Mouse (Mus musculus) CH12.LX (cell line): Measurements from ENCODE around the gene Tmem189. TPM values are rescaled to one million over a fixed set of nuclear protein-coding genes. Genes with fewer than 3 reads are reported as not detected.

Experiments
- DNase-seq: peaks from one replicate; pipeline ENCODE4 v3.0.0-alpha.2; 2013; ENCODE audit errors: extremely low read depth
- H3K27ac ChIP-seq: 2 replicates; pipeline ENCODE4 v1.5.1; 2012; ENCODE audit warnings: low read depth, mild to moderate bottlenecking, control low read depth, moderate library complexity; ENCODE audit not compliant: insufficient read depth
- H3K27me3 ChIP-seq: replicated peaks from 2 replicates; pipeline ENCODE3; 2012; ENCODE audit warnings: inconsistent platforms
- H3K36me3 ChIP-seq, 2 experiments: replicated peaks in 1 of 2; 2 replicates each; pipeline versions ENCODE3 to v1.6.1; 2012; ENCODE audit warnings: inconsistent platforms in 1 of 2, low read length in 1 of 2, mild to moderate bottlenecking in 1 of 2, mixed read lengths in 1 of 2, moderate library complexity in 1 of 2; ENCODE audit not compliant: control insufficient read depth in 1 of 2, insufficient read depth in 1 of 2
- H3K4me1 ChIP-seq, 2 experiments: 2 replicates each; pipeline ENCODE4 v1.6.1; 2012; ENCODE audit warnings: inconsistent platforms in 1 of 2, moderate library complexity in 1 of 2; ENCODE audit not compliant: insufficient read depth in 2 of 2, control insufficient read depth in 1 of 2
- H3K4me2 ChIP-seq: 2 replicates; pipeline ENCODE4 v1.6.1; 2012; ENCODE audit warnings: low read depth, mild to moderate bottlenecking, control low read depth; ENCODE audit not compliant: poor library complexity, insufficient read depth, severe bottlenecking
- H3K4me3 ChIP-seq, 3 experiments: fragments of 150-350 bp in 1 of 3; sonication (generic) in 1 of 3; replicated peaks in 1 of 3; 2 replicates each; pipeline versions ENCODE3 to v1.5.1; 2011 to 2012; ENCODE audit warnings: low read depth in 2 of 3, low read length in 2 of 3, mild to moderate bottlenecking in 2 of 3, moderate library complexity in 2 of 3, control low read depth in 1 of 3, improper control_type of control experiment in 1 of 3, inconsistent platforms in 1 of 3, mixed read lengths in 1 of 3; ENCODE audit not compliant: poor library complexity in 1 of 3
- H3K79me2 ChIP-seq: replicated peaks from 2 replicates; pipeline ENCODE4 v1.6.1; 2012; ENCODE audit warnings: mild to moderate bottlenecking, moderate library complexity; ENCODE audit not compliant: control insufficient read depth, poor library complexity, insufficient read depth, severe bottlenecking; ENCODE audit errors: extremely low read depth
- H3K9ac ChIP-seq: 2 replicates; pipeline ENCODE4 v1.6.1; 2012; ENCODE audit warnings: low read depth, mild to moderate bottlenecking, control low read depth, moderate library complexity; ENCODE audit not compliant: insufficient read depth
- H3K9me3 ChIP-seq: replicated peaks from 2 replicates; pipeline ENCODE3; 2012; ENCODE audit warnings: low read length, inconsistent platforms, mixed read lengths
- CTCF ChIP-seq, 2 experiments: IDR thresholded peaks in 1 of 2; conservative IDR thresholded peaks in 1 of 2; 2 replicates each; pipeline ENCODE4 v1.5.1; 2011 to 2012; ENCODE audit warnings: low read depth in 2 of 2, low read length in 2 of 2, improper control_type of control experiment in 1 of 2, inconsistent platforms in 1 of 2, mild to moderate bottlenecking in 1 of 2, moderate library complexity in 1 of 2
- E2F4 ChIP-seq: IDR thresholded peaks from 2 replicates; pipeline ENCODE4 v1.6.1; 2011; ENCODE audit warnings: low read depth, low read length, improper control_type of control experiment; ENCODE audit not compliant: insufficient replicate concordance
- EP300 ChIP-seq: IDR thresholded peaks from 2 replicates; pipeline ENCODE4 v1.6.1; 2011; ENCODE audit warnings: low read length, improper control_type of control experiment
- ETS1 ChIP-seq: conservative IDR thresholded peaks from 2 replicates; pipeline ENCODE4 v1.6.1; 2012; ENCODE audit warnings: low read depth, mild to moderate bottlenecking, inconsistent platforms, low read length, improper control_type of control experiment, moderate library complexity
- GABPA ChIP-seq: IDR thresholded peaks from 2 replicates; pipeline ENCODE4 v1.6.1; 2012; ENCODE audit warnings: low read depth, low read length, improper control_type of control experiment, inconsistent platforms; ENCODE audit not compliant: insufficient replicate concordance
- HCFC1 ChIP-seq: IDR thresholded peaks from 2 replicates; pipeline ENCODE4 v1.6.1; 2012; ENCODE audit warnings: low read depth, mild to moderate bottlenecking, inconsistent platforms, low read length, improper control_type of control experiment
- JUND ChIP-seq: conservative IDR thresholded peaks from 2 replicates; pipeline ENCODE4 v1.6.1; 2011; ENCODE audit warnings: low read depth, low read length, improper control_type of control experiment
- MAFK ChIP-seq: IDR thresholded peaks from 2 replicates; pipeline ENCODE4 v1.6.1; 2011; ENCODE audit warnings: low read length, improper control_type of control experiment; ENCODE audit not compliant: insufficient replicate concordance
- MAX ChIP-seq: IDR thresholded peaks from 2 replicates; pipeline ENCODE4 v1.6.1; 2011; ENCODE audit warnings: low read length, improper control_type of control experiment
- MAZ ChIP-seq: IDR thresholded peaks from 2 replicates; pipeline ENCODE4 v1.6.1; 2012; ENCODE audit warnings: low read depth, mild to moderate bottlenecking, inconsistent platforms, low read length, improper control_type of control experiment, moderate library complexity
- MEF2A ChIP-seq: IDR thresholded peaks from 2 replicates; pipeline ENCODE4 v1.6.1; 2014; ENCODE audit warnings: low read depth, mild to moderate bottlenecking, inconsistent platforms, low read length, improper control_type of control experiment, borderline replicate concordance
- RAD21 ChIP-seq: IDR thresholded peaks from 2 replicates; pipeline ENCODE4 v1.6.1; 2011; ENCODE audit warnings: low read depth, mild to moderate bottlenecking, low read length, improper control_type of control experiment, moderate library complexity
- RCOR1 ChIP-seq: conservative IDR thresholded peaks from 2 replicates; pipeline ENCODE4 v1.6.1; 2012; ENCODE audit warnings: low read depth, mild to moderate bottlenecking, inconsistent platforms, low read length, improper control_type of control experiment
- TBP ChIP-seq: conservative IDR thresholded peaks from 2 replicates; pipeline ENCODE4 v1.6.1; 2011; ENCODE audit warnings: low read depth, low read length, improper control_type of control experiment
- UBTF ChIP-seq: IDR thresholded peaks from 2 replicates; pipeline ENCODE4 v1.6.1; 2012; ENCODE audit warnings: low read depth, mild to moderate bottlenecking, inconsistent platforms, low read length, improper control_type of control experiment, moderate library complexity
- ZC3H11A ChIP-seq: IDR thresholded peaks from 2 replicates; pipeline ENCODE4 v1.6.1; 2012; ENCODE audit warnings: low read depth, mild to moderate bottlenecking, inconsistent platforms, low read length, improper control_type of control experiment
- dilution Hi-C: fragments of 300-500 bp; cut with MboI; formaldehyde crosslinking; loops from 2 replicates; pipeline ENCODE4 v1.14.3; 2020; ENCODE audit warnings: low sequenced_read_pairs; ENCODE audit not compliant: extremely low pct_unique_long_range_greater_than_20kb, extremely low pct_ligation_motif_present
- in situ Hi-C: fragments of 300-500 bp; cut with MboI; formaldehyde crosslinking; loops from 3 replicates; pipeline ENCODE4 v1.14.3; 2019; ENCODE audit warnings: low sequenced_read_pairs, low pct_ligation_motif_present, low pct_unique_long_range_greater_than_20kb, mixed read lengths
- polyA plus RNA-seq: library from polyadenylated mRNA; unstranded; fragments of >175 nt; gene quantifications from 2 replicates; pipeline ENCODE4 v1.2.1, GENCODE M21; 2012; ENCODE audit warnings: low read depth; ENCODE audit not compliant: insufficient read length
- total RNA-seq, 2 experiments: library from RNA; depleted of rRNA; stranded (reverse); fragments of 300-350 nt in 1 of 2; fragments of >200 nt in 1 of 2; gene quantifications; 2 replicates each; pipeline ENCODE4 v1.2.3; 2012 to 2014

The Tmem189 gene
- total and polyA plus RNA-seq, 3 experiments: 27.9 to 30.9 (median 29.5) TPM

DNA sequence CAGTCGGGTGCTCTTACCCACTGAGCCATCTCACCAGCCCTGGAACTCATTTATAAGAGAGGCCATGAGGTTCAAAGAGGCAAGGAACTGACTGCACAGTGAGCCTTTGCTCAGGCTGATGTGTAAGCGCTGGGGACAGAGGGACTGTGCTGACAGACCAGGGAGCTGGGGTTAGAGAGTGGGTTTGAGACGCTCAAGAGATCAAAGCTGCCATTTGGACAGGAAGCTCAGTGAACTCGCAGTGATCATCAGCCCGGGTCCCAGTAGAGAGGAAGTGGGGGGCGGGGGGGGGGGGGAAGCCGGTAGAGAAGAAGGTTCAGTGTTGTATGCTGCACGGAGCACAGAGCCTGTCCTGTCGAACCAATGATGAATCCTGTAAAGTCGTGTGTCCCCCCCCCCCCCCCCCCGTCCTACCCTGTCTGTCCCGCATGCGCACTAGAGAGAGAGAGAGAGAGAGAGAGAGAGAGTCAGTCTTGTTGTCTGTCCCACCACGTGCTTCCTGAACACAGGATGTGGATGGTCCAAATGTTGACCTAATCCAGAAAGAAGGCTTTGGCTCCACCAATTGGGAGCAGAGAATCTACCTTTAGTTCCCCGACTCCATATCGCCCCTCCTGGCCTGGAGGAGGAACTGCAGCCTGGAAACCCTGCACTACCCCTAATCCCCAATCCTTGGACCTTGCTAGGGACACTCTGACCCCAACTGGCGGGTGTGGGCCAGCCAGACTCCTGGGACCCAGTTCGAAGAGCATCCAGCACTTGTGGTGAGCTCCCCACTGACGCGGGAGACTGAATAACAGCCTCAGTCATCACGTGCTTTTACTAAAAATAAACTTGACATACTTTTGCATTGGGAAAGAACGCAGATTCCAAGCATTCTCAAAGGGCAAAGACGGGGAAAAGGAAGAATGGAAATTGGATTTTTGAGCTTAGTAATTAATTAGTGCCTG is 23.5 kb upstream of the Tmem189 start:
- H3K9ac ChIP-seq: no peak overlapping the region
- no peak overlapping the region for H3K4me3 ChIP-seq
- H3K9me3 ChIP-seq: peaks cover 7% of the 10 kb centered on the region
- no peaks in the 10 kb centered on the region for H3K36me3 ChIP-seq
- dilution Hi-C loops: no loop called here
- no peaks in the 10 kb centered on the region for H3K79me2 ChIP-seq
- no peak for TF ChIP-seq JUND
- peak; percentile 45 to 48; a peak in 3 of 4 replicates for TF ChIP-seq CTCF (conservative IDR thresholded peaks at IDR 0.05 in 1 of 2, IDR thresholded peaks at IDR 0.05 in 1 of 2; ENCODE audit: low read depth in 2 of 2, low read length in 2 of 2)
- TF ChIP-seq, all 38 proteins: peak for 1
- in situ Hi-C loops: no loop called here
- no peak for DNase-seq
- Histone ChIP-seq H3K4me1 (no peaks in the 10 kb centered on the region), H3K27ac (no peak overlapping the region), H3K4me2 (no peak overlapping the region), H3K27me3 (peaks cover 88% of the 10 kb centered on the region)

GRCm38 (mm10) chr2:167710574-167710973 is 21.0 kb upstream of the Tmem189 start:
- no peak overlapping the region for H3K9ac ChIP-seq
- no peaks in the 10 kb centered on the region for H3K79me2 ChIP-seq
- no peaks in the 10 kb centered on the region for H3K4me1 ChIP-seq
- dilution Hi-C loops: no loop called here
- H3K9me3 ChIP-seq: peaks cover 7% of the 10 kb centered on the region
- H3K4me3 ChIP-seq: no peak overlapping the region
- no peak overlapping the region for H3K4me2 ChIP-seq
- DNase-seq: no peak
- H3K36me3 ChIP-seq: no peaks in the 10 kb centered on the region
- no peak for TF ChIP-seq E2F4
- H3K27ac ChIP-seq: no peak overlapping the region
- in situ Hi-C loops: no loop called here
- peaks cover 82% of the 10 kb centered on the region for H3K27me3 ChIP-seq

DNA sequence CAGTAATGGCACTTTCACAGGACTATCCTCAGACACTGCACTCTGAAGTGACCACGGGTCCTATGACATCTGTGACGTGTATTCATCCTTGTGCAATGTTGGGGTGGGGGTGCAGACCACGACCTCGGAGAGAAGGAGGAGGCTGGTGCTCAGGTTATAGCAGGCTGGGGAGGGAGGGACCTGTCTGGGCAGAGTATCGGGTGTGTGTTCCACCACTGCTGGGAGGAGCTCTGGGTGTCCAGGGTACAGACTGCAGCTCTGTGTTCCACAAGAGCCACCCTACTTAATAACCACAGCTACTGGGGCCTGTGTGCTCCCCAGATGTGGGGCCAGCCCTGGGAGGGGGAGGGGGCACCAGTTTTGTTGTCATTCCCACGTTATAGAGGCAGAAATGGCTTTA is 20.3 kb upstream of the Tmem189 start:
- Histone ChIP-seq H3K4me1 (no peaks in the 10 kb centered on the region), H3K9me3 (peaks cover 7% of the 10 kb centered on the region), H3K4me3 (no peak overlapping the region), H3K27me3 (peaks cover 82% of the 10 kb centered on the region), H3K79me2 (no peaks in the 10 kb centered on the region), H3K36me3 (no peaks in the 10 kb centered on the region), H3K27ac (no peak overlapping the region), H3K9ac (no peak overlapping the region), H3K4me2 (no peak overlapping the region)
- TF ChIP-seq MAX: no peak
- TF ChIP-seq RCOR1: no peak
- no peak for TF ChIP-seq GABPA
- TF ChIP-seq UBTF: no peak
- no peak for TF ChIP-seq MAZ
- no peak for TF ChIP-seq MAFK
- TF ChIP-seq CTCF (conservative IDR thresholded peaks at IDR 0.05 in 1 of 2, IDR thresholded peaks at IDR 0.05 in 1 of 2; ENCODE audit: low read depth in 2 of 2, low read length in 2 of 2): no peak
- TF ChIP-seq MEF2A: no peak
- no peak for TF ChIP-seq HCFC1
- no peak for TF ChIP-seq TBP
- no peak for TF ChIP-seq ZC3H11A
- TF ChIP-seq EP300: no peak
- TF ChIP-seq RAD21: no peak
- TF ChIP-seq ETS1: no peak
- no peak for DNase-seq
- in situ Hi-C loops (no loop called here), dilution Hi-C loops (no loop called here)
